Mouse (Mus musculus): ENCODE measurements at regions not wholly inside any gene's neighbourhood (a gene's known extent, or its start where the extent isn't known, plus 50 kb on each side); places are given as distances from the start of the nearest gene placed in this dataset.
"Not testable (repeated sequence)": the region's sequence is repeated elsewhere in the genome, so short reads cannot be mapped to it uniquely, and the experiment has no call there.

DNA sequence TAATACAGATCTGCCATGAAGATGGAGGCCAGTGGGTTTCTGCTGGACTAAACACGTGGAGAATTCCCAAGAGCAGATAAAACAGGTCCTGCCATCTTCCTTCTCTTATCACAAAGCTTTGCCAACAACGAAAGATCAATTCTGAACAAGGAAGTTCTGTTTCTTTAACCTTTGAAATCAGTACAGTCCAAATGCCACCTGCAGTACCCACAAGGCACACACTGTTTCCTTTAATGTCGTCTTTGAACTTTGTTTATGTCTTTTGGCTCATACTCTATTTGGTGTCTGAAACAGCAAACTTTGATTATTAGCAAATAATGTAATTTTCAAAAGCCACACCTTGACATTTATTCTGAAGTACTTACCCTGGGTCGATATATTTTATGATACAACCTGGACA, 536.5 kb downstream of the Bckdhb start:
- Histone ChIP-seq H3K4me3 (no peak overlapping the region), H3K36me3 (no peaks in the 10 kb centered on the region), H3K27ac (replicated peaks) (no peak overlapping the region), H3K27me3 (ENCODE audit: low read depth, poor library complexity, severe bottlenecking) (no peaks in the 10 kb centered on the region), H3K9me3 (replicated peaks) (no peaks in the 10 kb centered on the region), H3K4me1 (no peaks in the 10 kb centered on the region)
- WGBS: 74% methylated on average over 4 of the region's 4 CpGs
- DNase-seq (ENCODE audit: low spot score): no peak

DNA sequence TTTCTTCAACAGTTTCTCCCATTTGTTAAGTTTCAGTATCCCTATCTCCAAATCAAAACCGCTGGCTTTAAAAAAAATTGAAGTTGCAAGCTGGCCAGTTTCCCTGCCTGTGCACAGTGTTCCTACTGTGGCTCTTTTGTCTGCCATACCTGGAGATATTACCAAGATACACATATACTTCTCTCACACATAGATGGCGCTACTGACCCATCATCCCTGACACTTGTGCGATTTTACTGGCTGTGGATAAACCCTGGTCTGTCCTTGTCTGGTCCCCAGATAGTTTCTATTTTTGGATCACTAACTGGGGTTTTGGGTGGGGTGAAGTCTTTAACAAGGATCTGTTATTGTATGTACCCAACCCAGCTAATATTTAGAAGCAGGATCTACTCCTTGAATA, 541.8 kb downstream of the Bckdhb start:
- H3K9me3 ChIP-seq (replicated peaks): no peaks in the 10 kb centered on the region
- H3K36me3 ChIP-seq: no peaks in the 10 kb centered on the region
- WGBS: 10% methylated on average over 3 of the region's 3 CpGs

DNA sequence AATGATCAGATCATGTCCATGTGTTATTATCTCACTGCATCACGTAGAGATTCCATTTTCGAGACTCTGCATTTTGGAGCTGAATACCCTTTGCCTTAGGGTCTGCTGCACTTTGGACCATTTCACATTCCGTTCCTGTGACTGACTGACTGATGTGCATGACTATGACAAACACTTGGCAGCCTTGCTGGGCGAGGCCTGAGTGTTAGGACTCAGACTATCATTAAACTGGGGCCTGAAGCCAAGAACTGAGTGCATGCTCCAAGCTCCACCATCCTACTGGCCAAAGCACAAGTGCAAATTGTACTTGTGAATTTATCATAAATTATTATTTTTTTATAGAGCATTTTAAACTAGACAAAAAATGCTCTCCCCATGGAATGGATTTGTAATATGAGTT, 547.8 kb downstream of the Bckdhb start:
- Histone ChIP-seq H3K27me3 (ENCODE audit: low read depth, poor library complexity, severe bottlenecking) (no peaks in the 10 kb centered on the region), H3K36me3 (no peaks in the 10 kb centered on the region), H3K4me3 (no peak overlapping the region), H3K9me3 (replicated peaks) (no peaks in the 10 kb centered on the region), H3K27ac (replicated peaks) (no peak overlapping the region), H3K4me1 (no peaks in the 10 kb centered on the region)
- WGBS: 86% methylated on average over 4 of the region's 4 CpGs
- DNase-seq (ENCODE audit: low spot score): no peak

More for the DNA sequence above, 541.8 kb downstream of the Bckdhb start:
- no peak overlapping the region for H3K27ac ChIP-seq (replicated peaks)
- H3K4me1 ChIP-seq: no peaks in the 10 kb centered on the region
- DNase-seq (ENCODE audit: low spot score): peak; percentile 16
- H3K4me3 ChIP-seq: no peak overlapping the region
- H3K27me3 ChIP-seq (ENCODE audit: low read depth, poor library complexity, severe bottlenecking): no peaks in the 10 kb centered on the region

DNA sequence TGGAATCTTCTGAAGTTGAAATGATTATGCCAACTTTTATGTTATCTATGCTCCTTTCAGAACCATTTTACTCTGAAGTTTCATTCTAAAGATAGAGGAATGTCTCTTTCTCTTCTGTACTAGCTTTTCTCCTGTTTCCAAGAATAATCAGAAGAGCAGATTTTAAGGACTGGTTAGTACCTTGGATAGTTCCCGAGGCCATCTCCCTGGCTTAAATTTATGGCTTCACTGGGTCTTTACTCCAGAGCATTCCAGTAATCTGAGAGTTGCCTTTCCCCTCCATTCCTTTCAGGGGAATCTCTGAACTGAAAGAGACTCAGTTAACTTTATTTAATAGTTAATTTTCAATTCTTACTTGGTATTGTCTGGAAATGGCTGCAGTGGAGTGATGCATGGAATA, 551.0 kb downstream of the Bckdhb start:
- Histone ChIP-seq H3K27me3 (ENCODE audit: low read depth, poor library complexity, severe bottlenecking) (no peaks in the 10 kb centered on the region), H3K9me3 (replicated peaks) (no peaks in the 10 kb centered on the region), H3K36me3 (no peaks in the 10 kb centered on the region), H3K27ac (replicated peaks) (no peak overlapping the region), H3K4me3 (no peak overlapping the region), H3K4me1 (no peaks in the 10 kb centered on the region)
- no peak for DNase-seq (ENCODE audit: low spot score)
- 65% methylated on average over 1 of the region's 1 CpGs for WGBS

DNA sequence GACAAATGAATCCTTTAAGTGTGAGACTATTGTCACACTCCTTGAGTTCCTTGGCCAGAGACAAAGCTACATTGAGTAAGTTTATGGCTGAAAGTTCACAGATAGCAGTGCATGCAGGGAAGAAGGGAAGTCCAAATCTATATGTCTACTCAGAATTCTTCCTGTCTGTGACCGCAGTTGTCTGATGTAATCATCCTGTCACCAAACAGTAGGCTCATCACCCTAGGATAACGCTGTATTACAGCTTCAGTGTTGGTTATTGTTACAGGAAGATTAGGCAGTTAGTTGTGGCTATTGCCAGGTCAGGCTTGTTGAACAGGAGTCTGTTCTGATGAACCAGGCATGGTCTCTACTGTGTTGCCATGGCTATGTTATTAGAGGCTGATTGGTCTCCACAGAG, 574.6 kb downstream of the Bckdhb start:
- Histone ChIP-seq H3K4me3 (no peak overlapping the region), H3K27ac (replicated peaks) (no peak overlapping the region), H3K9me3 (replicated peaks) (no peaks in the 10 kb centered on the region), H3K36me3 (no peaks in the 10 kb centered on the region), H3K4me1 (no peaks in the 10 kb centered on the region), H3K27me3 (ENCODE audit: low read depth, poor library complexity, severe bottlenecking) (no peaks in the 10 kb centered on the region)
- 79% methylated on average over 2 of the region's 2 CpGs for WGBS
- no peak for DNase-seq (ENCODE audit: low spot score)

DNA sequence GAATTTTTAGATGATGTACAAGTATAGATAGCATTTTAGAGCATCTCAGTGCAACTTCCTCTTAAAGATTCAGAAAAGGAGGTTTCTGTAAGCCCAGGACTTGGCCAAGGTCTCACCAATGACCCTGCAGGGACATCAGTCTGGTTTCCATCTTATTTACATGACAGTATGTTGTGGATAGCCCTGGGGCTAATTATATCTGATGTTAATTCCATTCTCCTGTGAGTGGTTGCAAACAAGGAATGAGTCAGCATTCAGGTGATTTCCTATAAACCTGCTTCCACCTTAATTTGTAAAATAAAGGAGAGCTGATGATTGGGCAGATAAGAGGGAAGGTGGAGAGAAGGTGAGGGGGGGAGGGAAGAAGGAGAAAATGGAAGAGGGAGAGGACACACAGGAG, 578.0 kb downstream of the Bckdhb start:
- not testable (repeated sequence) for H3K27me3 ChIP-seq (ENCODE audit: low read depth, poor library complexity, severe bottlenecking)

DNA sequence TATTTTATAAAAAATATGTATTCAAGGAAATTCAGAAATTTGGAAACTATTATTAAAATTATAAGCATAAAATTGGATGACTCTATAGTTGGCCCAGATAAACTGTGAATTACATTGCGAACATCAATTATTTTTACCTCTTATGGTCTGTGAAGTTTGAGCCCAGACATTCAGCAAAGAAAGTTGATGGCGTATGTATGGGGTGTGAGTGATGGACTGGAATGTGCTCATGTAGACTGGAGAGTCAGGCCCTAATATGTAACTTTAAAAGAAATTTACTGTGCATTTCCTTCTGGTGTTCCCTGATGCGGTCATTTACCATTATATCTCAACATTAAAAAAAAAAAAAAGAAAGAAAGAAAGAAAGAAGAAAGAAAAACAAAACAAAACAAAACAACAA, 592.1 kb downstream of the Bckdhb start:
- H3K9me3 ChIP-seq (replicated peaks): no peaks in the 10 kb centered on the region
- no peaks in the 10 kb centered on the region for H3K36me3 ChIP-seq
- no peak overlapping the region for H3K27ac ChIP-seq (replicated peaks)
- H3K4me1 ChIP-seq: no peaks in the 10 kb centered on the region
- no peak overlapping the region for H3K4me3 ChIP-seq
- 96% methylated on average over 3 of the region's 3 CpGs for WGBS
- DNase-seq (ENCODE audit: low spot score): no peak
- H3K27me3 ChIP-seq (ENCODE audit: low read depth, poor library complexity, severe bottlenecking): no peaks in the 10 kb centered on the region

More for the DNA sequence above, 578.0 kb downstream of the Bckdhb start:
- H3K27ac ChIP-seq (replicated peaks); H3K36me3 ChIP-seq; H3K9me3 ChIP-seq (replicated peaks); H3K4me1 ChIP-seq; DNase-seq (ENCODE audit: low spot score); H3K4me3 ChIP-seq: not testable (repeated sequence)

DNA sequence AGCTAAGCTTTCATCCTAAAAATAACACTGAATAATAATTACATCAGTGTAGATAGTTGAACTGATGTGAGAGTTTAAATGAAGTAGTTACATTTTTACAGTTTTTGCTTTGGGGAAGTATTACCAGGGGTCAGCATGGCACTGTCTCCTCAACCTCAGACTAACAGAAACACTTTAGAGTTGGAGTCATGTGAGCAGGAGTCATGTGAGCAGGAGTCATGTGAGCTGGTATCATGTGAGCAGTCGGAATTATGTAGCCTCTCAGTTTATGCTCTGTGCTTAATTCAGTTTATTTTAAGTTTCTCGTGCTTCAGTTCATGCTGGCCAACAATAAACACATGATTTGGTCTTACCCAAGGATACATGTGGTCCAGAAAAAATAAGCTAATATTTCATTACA, 620.5 kb downstream of the Bckdhb start:
- no peaks in the 10 kb centered on the region for H3K27me3 ChIP-seq (ENCODE audit: low read depth, poor library complexity, severe bottlenecking)
- H3K4me1 ChIP-seq: no peaks in the 10 kb centered on the region
- WGBS: 86% methylated on average over 2 of the region's 2 CpGs
- no peak for DNase-seq (ENCODE audit: low spot score)
- H3K4me3 ChIP-seq: no peak overlapping the region
- no peaks in the 10 kb centered on the region for H3K36me3 ChIP-seq
- H3K9me3 ChIP-seq (replicated peaks): no peaks in the 10 kb centered on the region
- no peak overlapping the region for H3K27ac ChIP-seq (replicated peaks)

DNA sequence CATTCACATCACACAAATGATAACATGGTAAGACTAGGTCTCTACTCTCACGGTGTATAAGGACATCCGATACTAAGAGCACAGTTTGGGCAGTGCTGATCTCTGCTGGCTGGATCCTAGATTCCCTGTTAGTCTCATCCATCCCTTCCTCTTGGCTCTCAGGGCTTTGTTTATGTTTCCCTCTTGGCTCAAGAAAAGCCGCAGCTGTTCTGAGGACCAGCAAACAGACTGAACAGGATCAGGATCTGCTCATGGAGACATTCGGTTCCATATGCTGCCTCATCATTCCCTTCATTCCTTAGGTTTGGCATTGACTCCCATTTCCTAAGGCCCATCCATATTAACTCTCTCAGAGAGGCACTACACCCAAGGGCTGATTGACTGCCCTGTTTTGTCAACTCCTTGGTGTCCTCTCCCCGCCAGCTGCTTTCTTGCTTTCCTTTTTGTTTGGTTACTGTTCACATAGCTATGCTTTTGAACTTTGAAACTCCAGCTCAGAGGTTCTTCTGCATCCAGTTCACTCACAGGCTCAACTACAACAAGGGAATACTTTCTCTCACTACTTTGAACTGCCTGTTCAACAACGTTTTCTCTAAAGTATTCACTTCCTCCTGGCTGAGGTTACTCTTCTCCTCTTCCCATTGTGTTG, 623.2 kb downstream of the Bckdhb start:
- no peak for DNase-seq (ENCODE audit: low spot score)
- 79% methylated on average over 6 of the region's 6 CpGs for WGBS
- no peaks in the 10 kb centered on the region for H3K9me3 ChIP-seq (replicated peaks)
- H3K27me3 ChIP-seq (ENCODE audit: low read depth, poor library complexity, severe bottlenecking): no peaks in the 10 kb centered on the region
- no peaks in the 10 kb centered on the region for H3K36me3 ChIP-seq
- H3K4me1 ChIP-seq: no peaks in the 10 kb centered on the region
- H3K27ac ChIP-seq (replicated peaks): no peak overlapping the region
- no peak overlapping the region for H3K4me3 ChIP-seq

DNA sequence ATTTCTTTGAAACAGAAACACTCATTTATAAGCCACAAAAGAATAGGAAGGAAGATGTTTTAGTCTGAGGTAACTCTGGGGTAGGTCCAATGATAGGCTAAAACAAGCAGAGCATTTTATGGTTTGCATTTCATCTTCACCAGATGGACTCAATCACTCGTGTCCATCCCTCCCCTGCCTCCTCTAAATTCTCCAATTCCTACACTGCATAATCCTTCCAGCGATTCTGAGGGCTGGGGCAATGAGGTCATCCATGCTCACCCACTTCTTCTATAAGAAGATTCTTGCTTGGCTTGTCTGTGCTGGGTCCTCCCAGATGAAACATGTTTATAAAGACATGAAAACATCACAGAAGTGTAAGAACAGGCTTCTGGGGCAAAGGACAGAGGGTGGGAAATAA, 630.3 kb downstream of the Bckdhb start:
- no peak overlapping the region for H3K4me3 ChIP-seq
- H3K27me3 ChIP-seq (ENCODE audit: low read depth, poor library complexity, severe bottlenecking): no peaks in the 10 kb centered on the region
- H3K9me3 ChIP-seq (replicated peaks): no peaks in the 10 kb centered on the region
- DNase-seq (ENCODE audit: low spot score): no peak
- H3K4me1 ChIP-seq: no peaks in the 10 kb centered on the region
- H3K36me3 ChIP-seq: no peaks in the 10 kb centered on the region
- WGBS: 34% methylated on average over 2 of the region's 2 CpGs
- no peak overlapping the region for H3K27ac ChIP-seq (replicated peaks)

DNA sequence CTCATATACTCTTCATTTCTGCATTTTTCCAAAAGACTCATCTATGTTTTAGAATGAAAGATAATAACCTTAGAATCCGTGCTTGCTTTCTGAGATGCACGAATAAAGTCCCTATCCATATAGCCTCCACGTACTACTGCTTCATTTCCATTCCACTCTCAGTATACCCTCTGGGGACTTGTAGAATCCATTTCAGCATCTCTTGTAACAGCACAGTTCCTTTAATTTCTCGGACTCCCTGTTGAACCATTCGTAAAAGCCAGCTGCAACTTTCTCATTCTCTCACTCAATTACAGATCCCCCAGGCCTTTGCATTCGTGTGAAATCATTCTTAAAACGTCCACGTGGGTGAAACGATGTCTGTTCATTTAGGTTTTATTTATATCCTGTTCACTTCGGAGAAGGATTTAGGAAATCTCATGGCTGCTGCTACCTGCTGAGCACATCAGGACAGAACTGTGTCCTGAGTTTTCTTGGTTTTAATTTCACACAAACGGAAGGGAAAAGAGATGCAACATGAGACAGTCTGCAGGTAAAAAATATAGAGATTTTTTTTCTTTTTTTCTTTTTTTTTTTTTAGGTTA, 631.4 kb downstream of the Bckdhb start:
- DNase-seq (ENCODE audit: low spot score): no peak
- Histone ChIP-seq H3K27me3 (ENCODE audit: low read depth, poor library complexity, severe bottlenecking) (no peaks in the 10 kb centered on the region), H3K4me1 (no peaks in the 10 kb centered on the region), H3K27ac (replicated peaks) (no peak overlapping the region), H3K36me3 (no peaks in the 10 kb centered on the region), H3K9me3 (replicated peaks) (no peaks in the 10 kb centered on the region), H3K4me3 (no peak overlapping the region)
- WGBS: 80% methylated on average over 11 of the region's 11 CpGs

DNA sequence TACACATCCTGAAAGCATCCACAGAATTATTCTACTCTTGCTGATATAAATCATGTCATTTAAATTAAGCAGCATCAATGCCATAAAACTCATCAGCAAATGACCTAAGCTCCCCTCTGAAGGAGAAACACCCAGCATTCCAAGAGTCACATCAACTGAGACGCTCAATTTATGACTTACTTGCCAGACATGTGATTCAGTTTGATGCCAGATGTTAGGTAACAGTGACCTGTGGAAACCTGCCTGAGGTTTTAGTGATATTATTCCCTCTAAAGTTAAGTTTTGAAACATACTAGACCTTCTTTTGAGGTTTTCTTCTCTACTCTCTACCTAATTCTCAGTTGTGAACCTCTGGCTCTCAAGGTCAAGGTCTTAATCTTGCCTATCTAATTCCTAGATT, 633.4 kb downstream of the Bckdhb start:
- Histone ChIP-seq H3K4me3 (no peak overlapping the region), H3K4me1 (no peaks in the 10 kb centered on the region), H3K27me3 (ENCODE audit: low read depth, poor library complexity, severe bottlenecking) (no peaks in the 10 kb centered on the region), H3K36me3 (no peaks in the 10 kb centered on the region), H3K27ac (replicated peaks) (no peak overlapping the region), H3K9me3 (replicated peaks) (no peaks in the 10 kb centered on the region)
- DNase-seq (ENCODE audit: low spot score): no peak
- WGBS: 98% methylated on average over 1 of the region's 1 CpGs

DNA sequence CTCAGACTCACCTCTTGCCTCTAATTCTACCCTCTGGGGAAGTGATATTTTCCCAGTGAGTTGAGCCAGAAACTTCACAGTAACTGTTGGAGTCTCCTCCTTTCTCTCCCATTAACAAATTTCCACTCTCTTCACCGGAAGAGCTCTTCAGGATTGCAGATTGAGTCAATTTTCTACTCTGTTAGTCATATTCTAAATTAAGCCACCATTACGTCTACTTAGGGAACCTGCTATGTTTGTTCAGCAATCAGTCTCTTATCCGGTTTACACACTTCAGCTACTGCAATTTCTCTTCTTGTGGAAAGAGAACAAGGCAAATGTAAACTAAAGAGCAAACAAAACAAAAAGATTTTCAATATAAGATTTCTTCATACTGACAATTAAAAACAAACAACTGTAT, 644.6 kb downstream of the Bckdhb start:
- Histone ChIP-seq H3K4me3 (no peak overlapping the region), H3K4me1 (no peaks in the 10 kb centered on the region; the same call in 1 of the 2 replicates), H3K36me3 (no peaks in the 10 kb centered on the region), H3K27ac (replicated peaks) (no peak overlapping the region), H3K27me3 (ENCODE audit: low read depth, poor library complexity, severe bottlenecking) (no peaks in the 10 kb centered on the region), H3K9me3 (replicated peaks) (no peaks in the 10 kb centered on the region)
- no peak for DNase-seq (ENCODE audit: low spot score)
- 72% methylated on average over 3 of the region's 3 CpGs for WGBS

DNA sequence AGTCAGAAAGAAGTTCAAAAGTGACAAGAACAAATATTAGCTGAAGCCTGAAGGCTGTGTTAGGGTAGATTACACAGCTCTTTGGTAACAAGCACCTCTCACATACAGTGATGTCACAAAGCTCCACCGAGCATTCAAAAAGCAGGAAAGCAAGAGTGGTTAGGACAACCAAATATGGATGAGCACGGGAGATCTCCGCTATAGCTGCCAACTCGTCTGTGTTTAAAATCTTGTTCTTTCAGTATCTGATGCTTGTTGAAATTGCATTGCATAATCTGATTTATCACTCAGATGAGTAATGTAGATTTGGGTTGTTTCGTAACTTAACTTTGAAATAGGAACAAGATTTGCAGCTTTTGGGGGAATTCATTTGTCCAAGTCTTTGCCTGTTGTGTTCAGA, 652.8 kb downstream of the Bckdhb start:
- Histone ChIP-seq H3K4me3 (no peak overlapping the region), H3K36me3 (no peaks in the 10 kb centered on the region), H3K27ac (replicated peaks) (no peak overlapping the region), H3K27me3 (ENCODE audit: low read depth, poor library complexity, severe bottlenecking) (no peaks in the 10 kb centered on the region), H3K9me3 (replicated peaks) (no peaks in the 10 kb centered on the region), H3K4me1 (no peaks in the 10 kb centered on the region)
- WGBS: 89% methylated on average over 5 of the region's 5 CpGs
- DNase-seq (ENCODE audit: low spot score): no peak

Measured in midbrain, embryonic 10.5 days (tissue).